Mouse (Mus musculus): ENCODE data around the gene Dhx15.

DNA sequence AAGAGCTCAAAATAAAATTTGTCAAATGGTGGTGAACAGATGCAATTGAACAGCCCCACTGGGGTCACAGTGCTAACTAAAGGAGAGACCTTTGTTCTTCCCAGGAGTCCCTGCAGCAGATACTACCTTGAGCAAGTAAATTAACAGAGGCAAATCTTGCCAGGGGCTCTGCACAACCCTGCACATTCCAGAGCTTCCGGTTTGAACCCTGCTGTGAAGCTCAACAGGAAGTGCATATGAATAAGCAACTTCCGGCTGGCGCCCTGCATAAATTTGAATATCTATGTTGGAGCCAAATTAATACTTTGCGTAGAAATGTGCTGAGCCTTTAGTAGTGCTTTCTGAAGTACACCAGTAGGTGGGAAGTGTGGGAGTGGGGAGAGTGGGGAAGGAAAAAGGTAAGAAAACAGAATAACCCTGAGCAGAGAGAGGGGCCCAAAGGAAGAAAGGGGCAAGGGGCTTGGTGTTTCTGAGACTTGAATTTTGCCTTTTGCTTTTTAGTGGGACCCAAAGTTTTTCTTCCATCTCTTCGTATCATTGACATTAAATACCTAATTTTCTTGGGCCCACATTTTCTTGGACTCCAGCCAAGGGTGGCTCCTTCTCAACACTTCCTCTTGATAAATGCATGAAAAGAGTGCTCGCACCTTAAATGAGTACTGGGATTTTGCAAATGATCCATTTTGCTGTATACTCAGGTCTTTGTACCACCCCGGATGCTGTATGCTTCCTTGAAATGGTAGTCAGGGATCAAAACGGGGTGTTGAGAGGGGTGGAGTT is 47.8 kb upstream of the Dhx15 start:
- TF ChIP-seq CTCF (IDR thresholded peaks at IDR 0.05; ENCODE audit: control insufficient read depth, insufficient read depth, low read length) (no peak), POLR2A (IDR thresholded peaks at IDR 0.05; ENCODE audit: borderline replicate concordance, control insufficient read depth, low read depth, low read length) (no peak)
